Mouse (Mus musculus) limb, embryonic 10.5 days (tissue): ENCODE measurements around the gene A030005L19Rik. TPM values are rescaled to one million over a fixed set of nuclear protein-coding genes. Genes with fewer than 3 reads are reported as not detected.
"Not testable (repeated sequence)": the region's sequence is repeated elsewhere in the genome, so short reads cannot be mapped to it uniquely, and the experiment has no call there.

Experiments used
- DNase-seq: peaks from one replicate; pipeline ENCODE4 v3.0.0-alpha.2; 2017; ENCODE audit warnings: low spot score
- H3K27ac ChIP-seq: fragments of 300-500 bp; sonication (generic); 2 replicates; pipeline ENCODE4 v1.5.1; 2016; ENCODE audit warnings: mild to moderate bottlenecking
- H3K27me3 ChIP-seq: fragments of 300-500 bp; sonication (generic); 2 replicates; pipeline ENCODE4 v1.6.1; 2016; ENCODE audit warnings: low read depth, mild to moderate bottlenecking; ENCODE audit not compliant: poor library complexity, severe bottlenecking
- H3K36me3 ChIP-seq: fragments of 300-500 bp; sonication (generic); 2 replicates; pipeline ENCODE4 v1.6.1; 2016; ENCODE audit warnings: mild to moderate bottlenecking, moderate library complexity
- H3K4me1 ChIP-seq: fragments of 300-500 bp; sonication (generic); 2 replicates; pipeline ENCODE4 v1.6.1; 2016
- H3K4me3 ChIP-seq: fragments of 300-500 bp; sonication (generic); 2 replicates; pipeline ENCODE4 v1.5.1; 2016; ENCODE audit warnings: mild to moderate bottlenecking, moderate library complexity
- H3K9me3 ChIP-seq: fragments of 300-500 bp; sonication (generic); replicated peaks from 2 replicates; pipeline ENCODE4 v1.6.1; 2016; ENCODE audit warnings: mild to moderate bottlenecking
- WGBS: fragments of 180-500 bp; shearing (Covaris S2); methylation state at CpG from one replicate; pipeline ENCODE4 v1.1.7; 2016; 5-methylcytosine and 5-hydroxymethylcytosine counted together
- polyA plus RNA-seq: library from polyadenylated mRNA; unstranded; fragments of >200 nt; fragmentation: Nextera tagmentation; extraction: Ambion mirVana; gene quantifications from 2 replicates; pipeline ENCODE4 v1.2.1, GENCODE M21; 2016

The A030005L19Rik gene
- polyA plus RNA-seq, 1 experiment from 2014 or later = 0.19 TPM

GRCm38 (mm10) chr1:82943295-82943694 is 30.2 kb downstream of the A030005L19Rik start, which contains the start of gene A030003K21Rik:
Gene A030003K21Rik (minus strand): TSS chr1:82943388.
- not testable (repeated sequence) for H3K4me3 ChIP-seq, H3K27ac ChIP-seq, H3K27me3 ChIP-seq, DNase-seq, H3K36me3 ChIP-seq, H3K9me3 ChIP-seq, H3K4me1 ChIP-seq
- no CpG with 5 or more reads among the region's 6 CpGs for WGBS

- not testable (repeated sequence) for H3K9me3 ChIP-seq, H3K4me3 ChIP-seq, DNase-seq, H3K4me1 ChIP-seq, H3K27me3 ChIP-seq, H3K27ac ChIP-seq, H3K36me3 ChIP-seq
- 100% methylated on average over 2 of the region's 2 CpGs for WGBS
Measured at GRCm38 (mm10) chr1:82946029-82946428, 32.9 kb downstream of the A030005L19Rik start.

GRCm38 (mm10) chr1:82948601-82949000 is 35.5 kb downstream of the A030005L19Rik start:
- Histone ChIP-seq H3K9me3 (no peaks in the 10 kb centered on the region), H3K36me3 (no peaks in the 10 kb centered on the region), H3K27me3 (no peaks in the 10 kb centered on the region), H3K4me3 (no peak overlapping the region), H3K27ac (no peak overlapping the region), H3K4me1 (no peaks in the 10 kb centered on the region)
- DNase-seq = no peak
- 86% methylated on average over 2 of the region's 2 CpGs for WGBS

GRCm38 (mm10) chr1:82955913-82956312 is 42.8 kb downstream of the A030005L19Rik start, which contains the start of gene Gm7544:
Gene Gm7544 (minus strand): TSS chr1:82956013.
- not testable (repeated sequence) for DNase-seq, H3K4me3 ChIP-seq, H3K27ac ChIP-seq, H3K27me3 ChIP-seq, H3K36me3 ChIP-seq, H3K4me1 ChIP-seq, H3K9me3 ChIP-seq

GRCm38 (mm10) chr1:82959870-82960385 is 46.8 kb downstream of the A030005L19Rik start, which contains the start of gene Gm47955:
Gene Gm47955 (plus strand): TSS chr1:82960286.
- Histone ChIP-seq H3K9me3 (no peaks in the 10 kb centered on the region; the same call in 1 of the 2 replicates), H3K4me3 (no peak within 1 kb of the TSS), H3K27me3 (no peaks in the 10 kb centered on the region), H3K27ac (no peak within 1 kb of the TSS), H3K4me1 (no peaks in the 10 kb centered on the region), H3K36me3 (no peaks in the 10 kb centered on the region)
- 95% methylated on average over 11 of the region's 11 CpGs for WGBS
- DNase-seq = no peak

Other genes with a start within 250 kb of the A030005L19Rik start
- 182 and 216 TPM in 2 replicates for gene Mff, start 188.4 kb upstream of the A030005L19Rik start, polyA plus RNA-seq
- 0.25 TPM in 1 of 2 replicates, not detected in the other for gene Tm4sf20, start 144.9 kb upstream of the A030005L19Rik start, polyA plus RNA-seq
- not detected in 2 replicates for gene Gm47791, start 142.1 kb upstream of the A030005L19Rik start, polyA plus RNA-seq
- 26.9 and 30.5 TPM in 2 replicates for gene Agfg1, start 73.8 kb upstream of the A030005L19Rik start, polyA plus RNA-seq
- not detected in 2 replicates for gene A030014E15Rik, start 11.6 kb downstream of the A030005L19Rik start, polyA plus RNA-seq
- gene Gm6217, start 18.1 kb downstream of the A030005L19Rik start, polyA plus RNA-seq = not detected in 2 replicates
- gene A030003K21Rik, start 30.1 kb downstream of the A030005L19Rik start, polyA plus RNA-seq = not detected in 2 replicates
- gene Gm7544, start 42.7 kb downstream of the A030005L19Rik start, polyA plus RNA-seq = not detected in 2 replicates
- gene Gm47955, start 47.0 kb downstream of the A030005L19Rik start, polyA plus RNA-seq = not detected in 2 replicates
- gene Gm47959, start 87.2 kb downstream of the A030005L19Rik start, polyA plus RNA-seq = not detected in 2 replicates
- gene Slc19a3, start 125.1 kb downstream of the A030005L19Rik start, polyA plus RNA-seq = 0.33 and 0.45 TPM in 2 replicates
- not detected in 2 replicates for gene Krtap28-10, start 129.2 kb downstream of the A030005L19Rik start, polyA plus RNA-seq
- gene Gm47969, start 131.6 kb downstream of the A030005L19Rik start, polyA plus RNA-seq = not detected in 2 replicates
- gene A030005K14Rik, start 146.1 kb downstream of the A030005L19Rik start, polyA plus RNA-seq = not detected in 2 replicates
- gene Krtap28-13, start 147.6 kb downstream of the A030005L19Rik start, polyA plus RNA-seq = not detected in 2 replicates
- gene Ccl20, start 203.4 kb downstream of the A030005L19Rik start, polyA plus RNA-seq = not detected in 2 replicates
- not detected in 2 replicates for gene Daw1, start 246.4 kb downstream of the A030005L19Rik start, polyA plus RNA-seq